Mouse (Mus musculus) CD4-positive, CD25-positive, alpha-beta regulatory T cell, adult 4 months (primary cell): Measurements from ENCODE around the gene Spata3. TPM values are rescaled to one million over a fixed set of nuclear protein-coding genes. Genes with fewer than 3 reads are reported as not detected.

Experiments used
- ATAC-seq: one replicate; pipeline ENCODE4 v1.8.0; 2017
- polyA plus RNA-seq, 2 experiments: library from polyadenylated mRNA; unstranded; fragments of 100-300 nt; shearing (Covaris generic); gene quantifications; one replicate each; pipeline ENCODE4 v1.2.1; 2017

The Spata3 gene
- polyA plus RNA-seq, 2 experiments from 2014 or later, result not detected

GRCm38 (mm10) chr1:86032273-86032987, 15.8 kb downstream of the Spata3 start:
- no peak for ATAC-seq

GRCm38 (mm10) chr1:86038191-86038951, 21.8 kb downstream of the Spata3 start:
- no peak for ATAC-seq

- ATAC-seq, result no peak
Measured at GRCm38 (mm10) chr1:86040131-86040530, 23.5 kb downstream of the Spata3 start.

- no peak for ATAC-seq
Measured at GRCm38 (mm10) chr1:86040817-86041216, 24.2 kb downstream of the Spata3 start.

GRCm38 (mm10) chr1:86045056-86045455, 28.4 kb downstream of the Spata3 start:
- ATAC-seq, result no peak

- peak; percentile 32 for ATAC-seq
Measured at GRCm38 (mm10) chr1:86045848-86046805, 29.5 kb downstream of the Spata3 start, which contains the start of gene 2810459M11Rik. Gene 2810459M11Rik (plus strand): TSS chr1:86045863.

GRCm38 (mm10) chr1:86046833-86047563, 30.4 kb downstream of the Spata3 start:
- ATAC-seq, result no peak

GRCm38 (mm10) chr1:86048231-86048630, 31.6 kb downstream of the Spata3 start:
- ATAC-seq, result no peak

- no peak for ATAC-seq
Measured at GRCm38 (mm10) chr1:86048744-86049143, 32.1 kb downstream of the Spata3 start.

- ATAC-seq, result no peak
Measured at GRCm38 (mm10) chr1:86053198-86053921, 36.7 kb downstream of the Spata3 start.

GRCm38 (mm10) chr1:86054943-86055342, 38.3 kb downstream of the Spata3 start:
- no peak for ATAC-seq

GRCm38 (mm10) chr1:86056284-86056683, 39.7 kb downstream of the Spata3 start:
- no peak for ATAC-seq

GRCm38 (mm10) chr1:86058856-86059769, 42.5 kb downstream of the Spata3 start:
- peak; percentile 83 for ATAC-seq

GRCm38 (mm10) chr1:86062523-86062922, 45.9 kb downstream of the Spata3 start:
- no peak for ATAC-seq

GRCm38 (mm10) chr1:86064271-86064991, 47.8 kb downstream of the Spata3 start, which contains the start of gene Psmd1:
Gene Psmd1 (plus strand): TSS chr1:86064387.
- ATAC-seq, result peak; percentile 88

GRCm38 (mm10) chr1:86076565-86076964, 59.9 kb downstream of the Spata3 start:
- ATAC-seq, result no peak
